Mouse (Mus musculus) CH12.LX (cell line): ENCODE measurements around the gene Phc2.

Source experiments
- CHD1 ChIP-seq: IDR thresholded peaks from 2 replicates; pipeline ENCODE4 v1.6.1; 2012; ENCODE audit warnings: low read depth, low read length, improper control_type of control experiment, inconsistent platforms
- CTCF ChIP-seq, 2 experiments: IDR thresholded peaks in 1 of 2; conservative IDR thresholded peaks in 1 of 2; 2 replicates each; pipeline ENCODE4 v1.5.1; 2011 to 2012; ENCODE audit warnings: low read depth in 2 of 2, low read length in 2 of 2, improper control_type of control experiment in 1 of 2, inconsistent platforms in 1 of 2, mild to moderate bottlenecking in 1 of 2, moderate library complexity in 1 of 2
- MAZ ChIP-seq: IDR thresholded peaks from 2 replicates; pipeline ENCODE4 v1.6.1; 2012; ENCODE audit warnings: low read depth, mild to moderate bottlenecking, inconsistent platforms, low read length, improper control_type of control experiment, moderate library complexity
- NRF1 ChIP-seq: IDR thresholded peaks from 2 replicates; pipeline ENCODE4 v1.6.1; 2014; ENCODE audit warnings: low read depth, mild to moderate bottlenecking, inconsistent platforms, low read length, improper control_type of control experiment, moderate library complexity
- POLR2A ChIP-seq: IDR thresholded peaks from 2 replicates; pipeline ENCODE4 v1.6.1; 2011; ENCODE audit warnings: low read depth, mild to moderate bottlenecking, improper control_type of control experiment, low read length
- RAD21 ChIP-seq: IDR thresholded peaks from 2 replicates; pipeline ENCODE4 v1.6.1; 2011; ENCODE audit warnings: low read depth, mild to moderate bottlenecking, low read length, improper control_type of control experiment, moderate library complexity
- TCF12 ChIP-seq: IDR thresholded peaks from 2 replicates; pipeline ENCODE4 v1.6.1; 2014; ENCODE audit warnings: low read depth, mild to moderate bottlenecking, inconsistent platforms, low read length, improper control_type of control experiment
- USF1 ChIP-seq: IDR thresholded peaks from 2 replicates; pipeline ENCODE4 v1.6.1; 2014; ENCODE audit warnings: low read depth, mild to moderate bottlenecking, inconsistent platforms, low read length, improper control_type of control experiment
- USF2 ChIP-seq: conservative IDR thresholded peaks from 2 replicates; pipeline ENCODE4 v1.6.1; 2011; ENCODE audit warnings: low read depth, low read length, improper control_type of control experiment
- ZKSCAN1 ChIP-seq: IDR thresholded peaks from 2 replicates; pipeline ENCODE4 v1.6.1; 2012; ENCODE audit warnings: low read depth, inconsistent platforms, low read length, improper control_type of control experiment, borderline replicate concordance

GRCm38 (mm10) chr4:128648567-128649255 is 5.8 kb upstream of the Phc2 start:
- no peak for TF ChIP-seq CTCF (conservative IDR thresholded peaks at IDR 0.05 in 1 of 2, IDR thresholded peaks at IDR 0.05 in 1 of 2; ENCODE audit: low read depth in 2 of 2, low read length in 2 of 2)
- TF ChIP-seq TCF12: no peak
- no peak for TF ChIP-seq ZKSCAN1
- TF ChIP-seq POLR2A: no peak
- TF ChIP-seq RAD21: no peak
- no peak for TF ChIP-seq USF1
- no peak for TF ChIP-seq USF2
- no peak for TF ChIP-seq MAZ
- no peak for TF ChIP-seq CHD1
- TF ChIP-seq NRF1: no peak
